Mouse (Mus musculus): ENCODE results near the gene Rem1.

Rem1 gene

DNA sequence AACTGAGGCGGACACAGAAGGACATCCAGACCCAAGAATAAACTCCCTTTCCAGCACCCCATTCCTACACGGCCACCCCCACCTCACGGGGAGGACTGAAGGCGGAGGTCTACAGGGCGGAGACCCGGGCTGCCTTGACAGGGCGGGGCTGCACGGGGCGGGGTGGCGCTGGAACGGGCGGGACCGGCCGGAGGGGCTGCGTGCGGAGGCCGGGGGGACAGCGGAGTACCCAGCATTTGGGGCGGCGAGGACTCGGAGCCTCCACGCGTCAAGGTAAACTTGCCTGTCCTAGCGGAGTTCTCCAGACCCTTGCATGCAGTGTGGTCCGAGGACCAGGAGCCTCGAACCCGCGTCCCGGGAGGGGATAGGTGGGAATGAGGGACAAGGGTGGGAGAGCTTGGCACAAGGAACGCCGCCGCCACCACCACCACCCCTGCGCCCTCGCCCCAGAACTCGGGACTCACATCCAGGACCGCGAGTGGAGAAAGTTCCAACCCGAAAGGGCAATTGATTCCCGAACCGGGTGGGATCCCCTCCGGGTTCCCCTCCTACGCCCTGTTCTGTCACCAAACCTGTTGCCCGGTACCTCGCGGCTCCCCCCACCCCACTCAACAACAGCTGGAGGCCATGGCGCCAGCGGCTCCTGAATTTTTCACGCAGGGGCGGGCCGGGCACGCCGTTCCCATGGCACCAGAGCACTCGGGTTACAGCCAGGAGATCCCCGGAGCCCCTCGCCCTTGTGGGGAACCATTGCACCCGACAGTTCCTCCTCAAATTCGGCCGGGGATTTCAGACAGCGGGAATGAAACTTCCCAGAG lies at the start of gene Rem1:
Gene Rem1 (plus strand): TSS at position 178 of the 818 bp plus-strand sequence.
- no peak for DNase-seq

DNA sequence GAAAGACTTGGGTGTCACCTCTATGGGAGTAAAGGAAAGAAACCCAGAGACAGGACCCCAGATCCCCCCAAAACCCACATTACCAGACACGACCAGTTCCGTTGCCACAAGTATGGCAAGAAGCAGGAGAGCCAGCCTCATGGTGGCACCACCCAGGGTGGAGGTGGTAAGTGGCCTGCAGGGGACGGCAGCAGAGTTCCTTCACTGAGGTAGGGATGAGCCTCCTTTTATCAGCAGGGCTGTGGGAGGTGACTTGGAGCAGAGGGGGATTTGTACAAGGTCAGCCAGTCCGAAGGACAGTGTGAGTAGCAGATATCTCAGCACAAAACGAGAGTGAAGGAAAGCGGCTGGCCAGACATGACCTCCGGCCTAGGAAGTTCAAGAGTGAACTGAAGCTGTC lies 46.6 kb upstream of the Rem1 start, which contains the start of gene Defb19:
Gene Defb19 (minus strand): TSS at position 206 of the 400 bp plus-strand sequence.
- DNase-seq: peak; percentile 28

DNA sequence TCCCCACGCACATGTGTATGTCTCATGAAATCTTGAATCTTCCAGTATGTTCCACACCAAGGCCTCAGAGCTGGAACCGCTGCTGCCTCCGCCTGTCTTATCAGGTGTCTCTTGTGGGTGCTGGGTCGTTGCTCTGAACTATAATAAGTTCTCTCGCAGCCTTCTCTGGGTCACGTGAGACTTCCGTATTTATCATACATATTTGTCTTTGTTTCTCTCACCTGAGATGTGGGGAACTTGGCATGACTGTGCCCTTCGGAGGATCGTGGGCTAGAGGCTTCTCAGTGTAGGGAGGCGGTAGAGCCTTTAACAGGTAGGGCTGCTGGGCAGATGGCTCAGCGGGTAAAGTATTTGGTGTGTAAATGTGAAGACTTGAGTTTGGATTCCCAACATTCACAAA lies 46.1 kb upstream of the Rem1 start:
- no peak for DNase-seq

DNA sequence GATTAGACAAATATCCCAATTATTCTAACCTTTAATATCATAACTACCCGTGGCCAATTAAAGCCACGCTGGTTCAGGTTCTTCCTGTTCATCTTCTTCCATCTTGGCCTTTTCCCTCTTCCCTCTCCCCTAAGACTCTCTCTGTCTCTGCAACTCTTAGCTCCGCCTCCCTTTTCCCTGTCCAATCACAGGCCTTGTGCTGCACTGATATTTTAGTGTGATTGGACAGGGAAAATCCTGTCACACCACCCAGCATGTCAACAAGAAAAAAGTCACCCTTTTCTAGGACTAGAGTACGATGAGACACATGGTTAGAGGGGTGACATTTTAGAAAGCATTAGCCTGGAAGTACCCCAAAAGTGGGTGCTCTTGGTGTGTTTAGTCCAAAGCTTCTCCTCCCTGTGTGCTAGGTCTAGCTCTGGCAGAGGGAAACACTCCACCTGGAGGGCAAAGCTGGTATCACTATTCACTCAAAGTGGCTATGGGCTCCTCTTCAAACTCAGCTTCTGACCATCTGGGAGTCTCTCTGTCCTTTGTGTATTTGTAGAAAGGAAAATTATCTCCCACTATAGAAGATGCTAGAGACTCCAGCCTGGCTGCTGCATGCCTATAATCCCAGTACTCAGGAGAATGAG lies 39.7 kb upstream of the Rem1 start:
- peak; percentile 42 for DNase-seq

DNA sequence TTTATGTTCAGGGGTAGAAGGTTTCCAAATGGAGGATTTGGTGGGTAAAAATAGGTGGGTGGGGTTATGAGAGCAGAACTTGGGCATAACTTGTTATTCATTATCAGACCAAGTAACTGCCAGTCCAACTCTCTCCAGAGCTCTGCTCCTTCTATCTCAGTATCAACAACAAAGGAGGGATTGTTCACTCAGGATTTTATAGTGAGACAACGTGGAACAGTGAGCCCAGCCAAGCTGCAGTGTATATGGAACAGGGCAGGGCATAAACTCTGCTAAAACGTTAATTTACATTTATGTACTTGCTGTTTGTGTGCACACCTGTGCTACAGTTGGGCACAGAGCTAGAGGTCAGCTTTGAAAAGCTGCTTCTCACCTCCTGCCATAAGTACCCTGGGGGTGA lies 38.3 kb upstream of the Rem1 start:
- DNase-seq: no peak

DNA sequence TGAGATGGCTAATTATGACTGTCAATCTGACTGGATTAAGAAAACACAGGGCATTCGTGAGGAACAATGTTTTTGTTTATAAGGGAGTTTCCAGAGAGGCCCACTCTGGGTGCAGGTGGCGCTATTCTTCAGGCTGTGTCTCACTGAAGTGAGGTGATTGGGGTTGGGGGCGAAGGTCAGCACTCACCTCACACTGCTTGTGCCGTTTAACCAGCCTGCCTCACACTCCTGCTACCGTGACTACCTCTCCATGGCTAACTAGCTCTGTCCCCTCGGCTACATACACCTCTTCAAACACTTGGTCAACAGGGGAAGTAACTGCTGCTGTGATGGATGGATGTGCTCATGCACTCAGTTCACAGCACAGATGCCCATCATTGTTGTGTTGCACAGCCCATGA lies 37.7 kb upstream of the Rem1 start:
- no peak for DNase-seq

DNA sequence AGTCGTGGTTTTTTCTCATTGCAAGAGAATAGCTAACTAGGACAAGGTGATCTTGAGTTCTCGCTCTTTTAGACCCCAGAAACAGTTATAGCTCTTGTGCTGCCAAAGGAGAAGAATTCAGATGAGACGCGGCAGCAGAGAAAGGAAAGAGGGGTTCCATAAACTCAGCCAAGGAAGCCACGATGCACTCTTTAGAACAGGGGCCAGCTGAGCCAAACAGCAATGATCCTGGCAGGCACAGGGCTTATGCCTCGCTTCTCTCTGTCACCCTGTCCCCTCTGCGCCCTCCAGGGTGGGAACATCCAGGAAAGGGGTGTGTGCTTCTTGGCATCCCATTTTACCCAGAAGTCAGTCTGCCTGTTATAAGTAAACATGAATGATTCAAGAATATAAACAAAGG lies 27.5 kb upstream of the Rem1 start, which contains the start of gene Defb45:
Gene Defb45 (minus strand): TSS at position 101 of the 400 bp plus-strand sequence.
- DNase-seq: no peak

DNA sequence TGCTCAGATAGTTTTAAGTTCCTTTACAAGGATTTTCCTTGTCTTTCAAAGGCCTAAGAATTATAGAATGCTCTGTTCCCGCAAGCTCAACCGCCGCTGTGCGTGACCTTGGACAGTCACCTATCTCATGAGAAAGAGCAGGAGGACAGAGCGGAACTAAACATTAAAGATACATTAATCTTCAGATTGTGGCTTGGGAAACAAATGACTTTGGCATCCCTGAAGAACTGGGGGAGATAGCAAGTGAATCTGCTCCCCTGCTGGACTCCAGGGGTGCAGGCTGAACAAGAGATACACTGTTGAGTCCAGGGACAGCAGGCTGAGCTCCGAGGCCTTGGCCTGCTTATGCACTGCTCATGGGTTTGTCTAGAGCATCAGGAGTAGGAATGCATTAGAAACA lies 26.7 kb upstream of the Rem1 start:
- DNase-seq: no peak

DNA sequence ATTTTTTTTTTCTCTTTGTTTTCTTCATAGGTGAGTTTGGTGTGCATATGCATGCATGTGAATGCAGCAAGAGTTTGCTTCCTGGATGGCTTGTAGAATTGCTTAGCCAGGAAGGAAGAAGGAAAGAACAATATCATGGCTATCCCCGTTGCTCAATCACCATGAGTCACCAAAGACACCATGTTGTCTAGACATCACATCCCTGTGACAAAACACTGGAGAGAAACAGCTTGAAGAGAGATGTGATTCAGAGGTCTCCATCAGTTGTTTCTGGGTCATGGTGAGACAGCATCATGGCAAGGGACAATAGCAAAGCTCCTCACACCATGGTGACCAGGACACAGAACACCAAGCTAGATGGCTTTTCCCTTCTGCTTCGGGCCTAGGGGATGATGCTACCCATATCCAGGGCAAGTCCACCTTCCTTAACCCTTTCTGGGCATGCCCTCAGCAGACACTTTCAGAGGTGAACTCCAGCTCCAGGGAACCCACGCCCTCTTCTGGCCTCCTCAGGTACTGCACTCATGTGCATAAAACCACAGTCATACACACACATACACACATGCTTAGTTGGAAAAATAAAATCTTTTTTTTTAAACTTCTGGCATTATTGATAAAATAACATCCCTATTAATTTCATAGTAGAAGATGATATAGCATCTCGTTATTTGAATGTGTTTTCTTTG lies 25.3 kb upstream of the Rem1 start:
- no peak for DNase-seq

DNA sequence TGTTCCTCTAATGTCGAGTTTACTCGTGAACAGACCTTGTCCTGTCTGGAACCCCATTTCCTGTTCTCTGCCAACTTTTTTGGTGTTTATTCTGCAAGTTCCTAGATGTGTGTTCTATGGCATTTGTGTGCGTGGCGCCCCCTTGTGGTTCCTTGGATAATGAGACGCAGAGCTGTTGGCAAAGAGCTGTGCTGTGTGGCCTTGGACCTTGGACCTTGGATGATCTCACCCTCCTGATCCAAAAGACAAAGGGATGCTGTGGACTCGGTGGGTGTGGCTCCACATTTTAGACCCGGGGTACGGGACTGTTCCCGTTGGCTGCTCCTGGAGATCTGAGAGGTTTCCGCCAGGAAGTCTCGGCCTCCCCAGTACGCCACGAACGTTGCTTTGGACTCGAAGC lies 22.7 kb upstream of the Rem1 start, which contains the start of gene Defb36:
Gene Defb36 (plus strand): TSS at position 271 of the 400 bp plus-strand sequence.
- DNase-seq: peak; percentile 84

DNA sequence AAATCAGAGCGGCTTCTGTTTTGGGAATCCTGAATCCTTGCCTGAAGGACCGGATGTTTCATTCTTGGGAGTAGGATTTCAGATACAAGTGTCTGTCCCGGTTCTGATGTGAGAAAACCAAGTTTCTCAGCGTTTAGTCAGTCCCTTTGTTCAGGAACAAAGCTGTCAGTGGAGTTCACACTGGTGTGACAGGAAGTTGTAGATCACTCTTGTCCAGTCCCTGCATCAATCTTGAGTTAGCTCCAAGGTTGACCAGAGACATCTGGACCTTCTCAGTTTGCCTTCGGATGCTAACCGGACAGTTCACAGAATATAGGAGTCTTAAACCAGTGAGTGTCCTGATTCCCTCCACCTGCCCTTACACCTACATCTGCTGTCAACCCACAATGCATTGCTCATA lies 19.0 kb upstream of the Rem1 start:
- DNase-seq: no peak

DNA sequence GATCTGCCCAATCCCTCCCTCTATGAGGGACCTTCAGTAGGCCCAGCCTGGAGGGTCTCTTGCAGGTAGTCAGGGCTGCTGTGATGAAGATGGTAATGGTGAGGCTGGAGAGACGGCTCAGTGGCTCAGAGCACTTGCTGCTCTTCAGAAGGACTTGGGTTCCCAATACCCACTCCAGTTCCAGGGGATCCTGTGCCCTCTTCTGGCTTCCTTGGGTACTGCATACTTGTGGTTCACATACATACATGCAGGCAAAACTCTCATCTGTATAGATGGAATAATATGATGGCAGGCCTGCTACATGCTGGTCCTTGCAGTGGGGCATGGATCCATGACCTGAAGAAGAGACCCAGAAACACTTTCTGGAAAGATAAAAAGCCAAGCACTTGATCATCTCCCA lies 18.0 kb upstream of the Rem1 start:
- no peak for DNase-seq

DNA sequence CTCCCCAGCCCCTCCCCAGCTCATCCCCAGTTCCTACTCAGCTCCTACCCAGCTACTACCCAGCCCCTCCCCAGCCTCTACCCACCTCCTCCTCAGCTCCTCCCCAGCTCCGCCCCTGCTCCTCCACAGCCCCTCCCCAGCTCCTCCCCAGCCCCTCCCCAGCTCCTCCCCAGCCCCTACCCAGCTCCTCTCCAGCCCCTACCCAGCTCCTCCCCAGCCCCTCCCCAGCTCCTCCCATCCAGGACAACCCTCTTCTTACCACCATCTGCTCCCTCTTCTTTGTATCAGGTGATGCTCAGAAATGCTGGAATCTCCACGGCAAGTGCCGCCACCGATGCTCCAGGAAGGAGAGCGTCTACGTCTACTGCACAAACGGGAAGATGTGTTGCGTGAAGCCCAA lies 14.6 kb upstream of the Rem1 start:
- no peak for DNase-seq

DNA sequence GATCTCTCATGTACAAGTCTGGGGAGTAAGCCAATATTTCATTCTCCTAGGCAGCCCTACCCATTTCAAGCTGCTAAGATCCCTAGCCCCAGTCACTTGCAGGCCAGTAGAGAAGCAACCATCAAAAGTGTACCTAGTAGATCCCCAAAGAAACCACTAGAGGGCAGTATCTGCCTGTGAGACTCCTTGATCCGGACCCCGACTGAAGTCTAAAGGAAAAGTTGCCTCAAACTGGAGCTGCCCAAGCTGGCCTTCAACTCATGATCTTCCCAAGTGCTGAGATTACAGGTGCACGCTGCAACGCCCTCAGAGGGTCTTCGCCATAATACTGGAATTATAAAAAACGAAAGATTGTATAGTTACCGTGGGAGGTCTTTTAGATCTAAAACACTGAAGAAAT lies 11.2 kb upstream of the Rem1 start:
- peak; percentile 77 for DNase-seq

DNA sequence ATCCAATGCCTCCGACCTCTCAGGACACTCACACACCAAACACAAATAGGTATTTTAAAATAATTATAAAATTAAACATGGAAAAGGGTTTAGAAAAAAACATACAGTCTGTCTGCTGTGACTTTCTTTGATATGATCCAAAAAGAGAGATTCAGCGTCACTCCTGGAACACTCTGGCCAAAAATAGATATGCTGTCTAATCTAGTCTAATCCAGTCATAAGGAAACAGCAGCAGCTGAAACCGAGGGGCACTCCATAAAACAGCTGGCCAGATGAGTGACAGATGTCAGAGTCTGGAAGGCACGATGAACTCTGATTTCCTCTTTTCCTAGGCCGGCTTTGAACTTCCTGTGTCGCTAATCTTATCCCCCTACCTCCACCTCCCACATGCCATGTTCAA lies 10.3 kb upstream of the Rem1 start:
- no peak for DNase-seq

DNA sequence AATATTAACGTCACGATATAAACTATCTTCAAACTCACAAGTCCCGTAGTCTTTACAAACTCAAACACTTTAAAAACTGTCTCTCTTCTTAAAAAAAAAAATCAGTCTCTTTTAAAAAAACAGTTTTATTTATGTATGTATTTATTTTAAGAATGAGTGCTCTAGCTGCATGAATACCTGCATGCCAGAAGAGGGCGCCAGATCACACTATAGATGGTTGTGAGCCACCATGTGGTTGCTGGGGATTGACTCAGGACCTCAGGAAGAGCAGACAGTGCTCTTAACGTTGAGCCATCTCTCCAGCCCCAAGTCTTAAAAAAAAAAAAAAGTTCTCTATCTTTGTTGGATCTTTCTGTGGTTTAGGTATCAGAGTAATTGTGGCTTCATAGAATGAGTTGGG lies 9.4 kb upstream of the Rem1 start:
- DNase-seq: no peak

DNA sequence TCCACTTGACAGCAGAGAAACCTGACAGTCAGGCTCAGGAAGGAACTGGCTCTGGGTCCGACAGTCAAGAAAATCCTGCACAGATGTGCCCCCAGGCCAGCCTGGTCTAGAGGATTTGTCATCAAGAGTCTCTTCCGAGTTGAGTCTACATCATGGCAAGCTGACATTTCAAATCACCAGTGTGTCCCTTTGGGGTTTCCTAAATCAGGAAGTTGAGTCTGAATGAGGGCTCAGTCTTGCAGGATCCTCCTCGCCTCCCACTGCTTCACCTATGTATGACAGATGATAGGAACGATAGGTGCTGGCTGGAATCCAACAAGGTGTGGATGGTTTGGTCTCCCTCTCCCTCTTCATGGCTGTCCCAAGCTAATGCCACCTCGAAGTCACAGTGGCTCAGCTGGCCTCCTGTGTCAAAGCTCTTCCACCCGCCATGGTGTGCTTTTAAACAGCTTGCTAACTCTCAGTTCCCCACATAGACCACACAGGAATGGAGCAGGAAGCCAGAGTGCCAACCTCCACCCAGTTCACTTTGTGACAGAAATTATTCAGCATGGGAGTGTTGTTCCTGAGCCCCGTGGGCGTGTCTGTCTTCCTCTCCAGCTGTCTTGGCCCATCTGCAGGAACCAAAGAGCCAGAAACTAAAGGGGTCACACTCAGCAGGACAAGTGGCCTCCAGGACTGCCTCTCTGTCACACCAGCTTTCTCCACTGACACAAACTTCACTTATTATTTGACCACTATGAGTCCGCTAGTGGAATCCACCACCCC lies 6.2 kb upstream of the Rem1 start:
- no peak for DNase-seq

DNA sequence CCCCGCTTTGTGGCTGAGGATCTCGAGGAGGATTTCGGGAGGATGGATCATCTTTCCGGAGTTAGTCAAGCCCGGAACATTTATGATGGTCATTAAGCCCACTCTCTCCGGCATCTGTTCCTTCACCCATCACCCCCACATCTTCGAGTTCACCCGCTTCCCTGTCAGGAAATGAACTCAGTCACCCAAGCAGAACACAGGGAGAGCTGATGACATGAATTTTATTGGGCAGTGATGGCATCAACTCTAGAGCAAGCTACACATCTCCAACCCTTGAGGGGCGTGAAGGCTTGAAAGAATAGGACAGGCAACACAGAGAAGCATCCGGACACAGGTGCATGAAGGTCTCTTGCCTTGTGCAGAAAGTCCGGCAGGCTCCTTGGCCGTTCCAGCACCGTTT lies 4.6 kb upstream of the Rem1 start:
- DNase-seq: no peak

DNA sequence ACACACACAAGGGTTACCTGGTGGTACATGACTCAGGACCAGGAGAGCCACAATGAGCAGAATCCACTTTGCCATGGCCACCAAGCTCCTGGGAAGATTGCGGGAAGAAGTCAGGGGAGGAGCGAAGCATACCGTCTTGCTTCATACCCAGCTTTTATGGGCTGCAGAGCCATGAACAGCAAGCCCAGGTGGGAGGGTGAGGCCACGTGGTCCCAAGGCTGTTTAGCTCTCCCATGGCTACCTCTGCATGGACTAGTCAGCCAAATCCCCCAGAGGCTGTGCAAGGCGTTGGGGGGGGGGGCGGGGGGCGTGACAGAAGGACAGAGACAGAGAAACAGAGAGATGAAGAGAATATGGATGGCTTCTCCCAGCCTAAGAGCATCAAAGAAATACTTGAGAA lies 3.8 kb upstream of the Rem1 start, which contains the start of gene Defb25:
Gene Defb25 (minus strand): TSS at position 101 of the 400 bp plus-strand sequence.
- no peak for DNase-seq

DNA sequence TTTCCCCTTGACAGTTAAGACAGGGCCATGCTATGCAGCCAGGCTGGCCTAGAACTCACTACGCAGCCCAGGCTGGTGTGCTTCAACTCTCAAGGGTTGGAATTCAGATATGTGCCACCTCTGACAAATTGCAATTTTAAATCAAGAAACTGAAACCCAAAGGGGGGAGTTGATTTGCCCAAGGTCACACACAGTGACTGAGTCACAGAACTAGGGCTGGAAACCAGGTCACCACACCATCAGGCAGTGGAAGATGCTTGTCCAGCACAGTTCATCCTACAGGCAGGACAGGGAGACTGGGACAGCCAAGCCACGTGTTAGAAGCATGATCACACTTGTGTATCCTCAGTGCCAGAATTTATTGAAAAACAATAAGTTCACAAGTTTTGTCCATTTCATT lies 2.2 kb upstream of the Rem1 start:
- no peak for DNase-seq

DNA sequence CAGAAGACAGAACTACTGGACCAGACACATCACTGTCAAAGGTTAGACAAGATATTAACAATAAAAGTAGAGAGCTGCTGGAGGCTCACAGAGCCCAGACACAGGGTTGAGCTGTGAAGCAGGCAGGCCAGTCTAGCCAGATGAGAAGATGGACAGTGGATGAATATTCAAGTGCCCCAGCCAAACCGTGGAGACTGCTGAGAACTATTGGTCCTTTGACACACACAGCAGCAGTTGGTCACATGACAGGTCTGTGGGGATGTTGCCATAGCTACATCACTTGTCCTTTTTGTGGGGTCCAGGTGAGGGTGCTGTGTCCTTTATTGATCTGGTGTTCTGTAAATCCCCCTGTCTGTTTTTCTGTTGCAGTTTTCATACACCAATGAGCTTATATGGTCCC lies 1.5 kb upstream of the Rem1 start:
- DNase-seq: no peak

DNA sequence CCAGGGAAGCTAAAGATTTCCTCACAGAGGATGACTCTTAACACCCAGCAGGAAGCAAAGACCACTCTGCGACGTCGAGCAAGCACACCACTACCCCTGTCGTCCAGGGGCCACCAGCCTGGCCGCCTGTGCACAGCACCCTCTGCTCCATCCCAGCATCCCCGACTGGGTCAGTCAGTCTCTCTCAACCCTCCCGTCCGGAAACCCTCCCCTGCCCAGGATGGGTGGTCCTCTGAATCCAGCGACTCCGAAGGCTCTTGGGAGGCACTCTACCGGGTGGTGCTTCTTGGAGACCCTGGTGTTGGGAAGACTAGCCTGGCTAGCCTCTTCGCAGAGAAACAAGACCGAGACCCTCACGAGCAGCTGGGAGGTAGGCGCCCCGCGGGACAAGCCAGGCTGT lies 1.3 kb downstream of the Rem1 start:
- no peak for DNase-seq

DNA sequence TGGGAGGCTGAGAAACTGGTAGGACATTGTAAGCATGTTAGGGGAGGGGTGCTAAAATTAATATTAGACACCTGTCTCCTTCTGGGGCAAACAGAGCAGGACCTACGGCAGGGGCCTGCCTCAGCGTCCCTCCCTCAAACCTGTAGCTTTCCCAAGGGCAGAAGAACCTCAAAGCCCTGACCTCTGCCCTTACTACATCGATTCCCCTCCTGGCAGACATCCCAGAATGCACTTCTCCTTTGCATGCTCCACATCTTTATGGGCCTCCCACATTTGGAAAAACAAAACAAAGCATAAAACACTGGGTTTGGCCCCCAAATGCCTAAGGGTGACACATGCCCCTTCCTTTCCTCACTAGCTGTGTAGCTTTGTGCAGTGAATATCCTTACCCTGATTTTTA lies 2.5 kb downstream of the Rem1 start:
- no peak for DNase-seq

Measured in kidney, adult 9 months (tissue).